Comparison of ENCODE assay signal across 9 mouse cellular contexts in genomic region chrX:155214291-155215136, GRCm38 (mm10). TPM values are rescaled to one million over a fixed set of nuclear protein-coding genes. Genes with fewer than 3 reads are reported as not detected.
A peak's percentile ranks its signal among the peaks of the same experiment; 100 is the strongest.
DNase-seq lines count a peak whose midpoint lies in the region; ATAC-seq and TF ChIP-seq lines count a peak whose summit lies in the region.
"Had no signal": no experiment of that assay in that cellular context is flagged by ENCODE, and none has a peak within 500 bp of the region (broad histone marks: within the 10 kb centered on the region; RNA-seq: fewer than 3 reads in every experiment).

No protein-coding gene starts in this region.

- H3K36me3 ChIP-seq in heart, postnatal 0 days (replicated peaks; ENCODE audit: control insufficient read depth, insufficient read depth, low read length) = 0 out of 2 replicates have a peak, but pooled peaks cover 3% of the 10 kb centered on the region
- H3K36me3 ChIP-seq in lung, embryonic 15.5 days = no peaks in the 10 kb centered on the region

- H3K27me3 ChIP-seq in heart, postnatal 0 days (ENCODE audit: control insufficient read depth, insufficient read depth, low read length) = no peaks in the 10 kb centered on the region
- H3K27me3 ChIP-seq in lung, embryonic 15.5 days = no peaks in the 10 kb centered on the region

- intact Hi-C loops in gastrocnemius, postnatal 14 days (cut with DNase I; ENCODE audit: low total_unique reads) = no loop called here

- peak overlapping the region; percentile 60 for H3K4me2 ChIP-seq in heart, postnatal 0 days (ENCODE audit: low read depth, low read length)
- H3K4me2 ChIP-seq in lung, embryonic 15.5 days = peak overlapping the region; percentile 55

- TF ChIP-seq POLR2A in bone marrow macrophage, adult 2 months (IDR thresholded peaks at IDR 0.05; ENCODE audit: borderline replicate concordance, low read depth, low read length) = no peak

- H3K27ac ChIP-seq in heart, postnatal 0 days (ENCODE audit: low read depth) = no peak overlapping the region
- peak overlapping the region; percentile 90 for H3K27ac ChIP-seq in bone marrow macrophage, adult 2 months (ENCODE audit: insufficient read depth, low read depth, low read length)
- no peak overlapping the region for H3K27ac ChIP-seq in lung, embryonic 15.5 days

- peak overlapping the region; percentile 54 for H3K4me3 ChIP-seq in heart, postnatal 0 days (ENCODE audit: low read depth, low read length)
- H3K4me3 ChIP-seq in bone marrow macrophage, adult 2 months (ENCODE audit: insufficient read depth, low read length) = peak overlapping the region; percentile 56
- peak overlapping the region; percentile 56; the same call in 1 of the 2 replicates for H3K4me3 ChIP-seq in lung, embryonic 15.5 days

- 71% methylated on average over 5 of the region's 5 CpGs for WGBS in heart, postnatal 0 days
- WGBS in lung, embryonic 15.5 days = 73% methylated on average over 5 of the region's 5 CpGs

- no peak for DNase-seq in heart, postnatal 0 days (ENCODE audit: low spot score)
- no peak for DNase-seq in heart, adult 11 months
- peak; percentile 73 for DNase-seq in A20 (ENCODE audit: low read depth, low spot score)
- DNase-seq in adrenal gland, postnatal 4 days (ENCODE audit: low spot score in 2 of 2) = no peak
- DNase-seq in gastrocnemius, postnatal 14 days = no peak
- DNase-seq in thymus, postnatal 14 days = no peak

- H3K9me3 ChIP-seq in heart, postnatal 0 days (replicated peaks; ENCODE audit: control insufficient read depth, low read length) = no peaks in the 10 kb centered on the region
- no peaks in the 10 kb centered on the region for H3K9me3 ChIP-seq in lung, embryonic 15.5 days

- no peak for ATAC-seq in heart, postnatal 0 days (ENCODE audit: insufficient read depth, low read depth)
- ATAC-seq in lung, embryonic 15.5 days (ENCODE audit: borderline replicate concordance, extremely low read depth, low FRiP score, low TSS enrichment) = no peak
- ATAC-seq: Patski had no signal

- no peaks in the 10 kb centered on the region for H3K4me1 ChIP-seq in heart, postnatal 0 days (ENCODE audit: control insufficient read depth, insufficient read depth)
- H3K4me1 ChIP-seq in bone marrow macrophage, adult 2 months (ENCODE audit: control insufficient read depth, insufficient read depth, low read length) = peaks cover 6% of the 10 kb centered on the region
- no peaks in the 10 kb centered on the region for H3K4me1 ChIP-seq in lung, embryonic 15.5 days

- no peak overlapping the region for H3K9ac ChIP-seq in heart, postnatal 0 days (replicated peaks; ENCODE audit: low read depth, low read length)
- no peak overlapping the region for H3K9ac ChIP-seq in lung, embryonic 15.5 days

- TF ChIP-seq CTCF in heart, postnatal 0 days (IDR thresholded peaks at IDR 0.05; ENCODE audit: low read depth) = no peak
- TF ChIP-seq CTCF in bone marrow macrophage, adult 2 months (IDR thresholded peaks at IDR 0.05; ENCODE audit: low read depth, low read length) = no peak

- no peak for TF ChIP-seq EP300 in heart, postnatal 0 days (IDR thresholded peaks at IDR 0.05; ENCODE audit: low read depth)

RNA-seq across cellular contexts. Expression of gene Sat1, which starts 1.7 kb away (rescaled TPM):
- 28.4 and 57.5 TPM in 2 replicates for total RNA-seq in heart, postnatal 0 days (2014; rRNA removed; ENCODE audit: low replicate concordance)
- 99.7 and 102 TPM in 2 replicates for polyA plus RNA-seq in heart, postnatal 0 days (2015; fragmentation: Nextera tagmentation; extraction: Ambion mirVana)
- 665 and 747 TPM in 2 replicates for polyA plus RNA-seq in bone marrow macrophage, adult 2 months (2012; ENCODE audit: insufficient read depth, insufficient read length, missing spikeins)
- 139 and 145 TPM in 2 replicates for polyA plus RNA-seq in lung, embryonic 15.5 days (2015; fragmentation: Nextera tagmentation; extraction: Ambion mirVana)
- total RNA-seq in adrenal gland, postnatal 4 days (2021) = 100 to 1,000 TPM; 117 to 120 TPM
- 10 to 100 TPM; 19.1 to 33.7 TPM for total RNA-seq in gastrocnemius, postnatal 14 days (2021)

RNA-seq across cellular contexts. Expression of gene Acot9, which starts 47.7 kb away (rescaled TPM):
- total RNA-seq in heart, postnatal 0 days (2014; rRNA removed; ENCODE audit: low replicate concordance) = 28.1 and 36.3 TPM in 2 replicates
- 41.1 and 44.2 TPM in 2 replicates for polyA plus RNA-seq in heart, postnatal 0 days (2015; fragmentation: Nextera tagmentation; extraction: Ambion mirVana)
- 34.9 and 37.1 TPM in 2 replicates for polyA plus RNA-seq in bone marrow macrophage, adult 2 months (2012; ENCODE audit: insufficient read depth, insufficient read length, missing spikeins)
- 49.5 and 52.1 TPM in 2 replicates for polyA plus RNA-seq in lung, embryonic 15.5 days (2015; fragmentation: Nextera tagmentation; extraction: Ambion mirVana)
- 10 to 100 TPM; 36.2 to 38.2 TPM for total RNA-seq in adrenal gland, postnatal 4 days (2021)
- total RNA-seq in gastrocnemius, postnatal 14 days (2021) = 10 to 100 TPM; 26.4 to 27.0 TPM
